Mouse (Mus musculus): ENCODE results near the gene Ly6c2.

DNA sequence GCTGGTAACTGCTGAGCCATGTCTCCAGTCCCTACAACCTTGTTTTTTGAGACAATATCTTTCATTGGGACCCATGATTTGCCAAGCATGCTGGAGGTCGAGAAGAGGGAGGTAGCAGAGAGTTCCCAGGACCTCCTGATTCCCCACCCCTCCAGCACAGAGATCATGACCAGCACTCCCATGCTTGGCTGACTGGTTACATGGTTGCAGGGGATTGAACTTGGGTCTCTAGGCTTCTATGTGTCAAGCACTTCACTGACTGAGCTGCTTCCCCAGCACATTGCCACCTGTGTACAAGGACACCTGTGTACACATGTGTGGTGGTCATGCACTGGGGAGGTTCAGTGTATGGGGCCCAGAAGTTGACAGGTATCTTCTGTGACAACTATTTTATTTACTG lies 45.9 kb upstream of the Ly6c2 start:
- TF ChIP-seq CTCF (conservative IDR thresholded peaks at IDR 0.05; ENCODE audit: insufficient read depth, insufficient read length, low read depth, low read length): no peak
- TF ChIP-seq POLR2A (IDR thresholded peaks at IDR 0.05; ENCODE audit: low read depth, low read length): no peak

All from kidney, adult 2 months (tissue).